Mouse (Mus musculus) spleen, postnatal 14 days (tissue): ENCODE measurements around the gene Dffa.
"Not testable (repeated sequence)": the region's sequence is repeated elsewhere in the genome, so short reads cannot be mapped to it uniquely, and the experiment has no call there.

Experiments
- DNase-seq, 2 experiments: peaks; one replicate each; pipeline ENCODE4 v3.0.0; 2021 to 2022; ENCODE audit warnings: low spot score in 2 of 2

Gene Dffa

DNA sequence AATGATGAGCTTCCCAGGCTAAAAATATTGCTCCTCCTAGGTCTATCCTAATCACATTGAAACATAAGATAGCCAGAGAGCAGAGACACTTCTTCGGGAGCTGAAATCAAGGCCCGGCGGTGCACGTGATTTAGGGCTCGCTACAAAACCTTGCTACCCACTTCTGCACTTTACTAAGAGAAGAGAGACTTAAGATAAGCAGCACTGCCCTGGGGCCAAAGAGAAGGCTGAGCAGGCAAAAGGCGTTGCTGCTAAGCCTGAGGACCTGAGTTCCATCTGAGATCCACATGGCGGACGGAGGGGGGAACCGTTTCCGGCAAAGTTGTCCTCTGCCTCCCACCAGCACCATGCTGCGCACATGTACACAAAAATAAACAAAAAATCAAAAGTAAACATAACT, 5.4 kb upstream of the Dffa start:
- DNase-seq: no peak

- DNase-seq: peak; percentile 74 to 82
Measured at GRCm38 (mm10) chr4:149099369-149100017, 4.5 kb upstream of the Dffa start, which contains the start of gene Pex14. Gene Pex14, minus strand, starts transcription at chr4:149099876.

DNA sequence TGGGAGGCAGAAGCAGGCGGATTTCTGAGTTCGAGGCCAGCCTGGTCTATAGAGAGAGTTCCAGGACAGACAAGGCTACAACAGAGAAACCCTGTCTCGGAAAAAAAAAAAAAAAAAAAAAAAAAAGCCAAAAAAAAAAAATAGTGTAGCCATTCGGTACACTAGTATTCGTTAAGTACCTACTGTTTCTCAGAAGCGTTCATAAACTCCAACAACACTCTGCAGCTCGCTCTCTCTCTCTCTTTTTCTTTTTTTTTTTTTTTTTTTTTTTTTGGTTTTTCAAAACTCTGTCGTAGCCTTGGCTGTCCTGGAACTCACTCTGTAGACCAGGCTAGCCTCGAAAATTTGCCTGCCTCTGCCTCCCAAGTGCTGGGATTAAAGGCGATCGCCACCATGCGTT, 3.5 kb upstream of the Dffa start:
- DNase-seq: not testable (repeated sequence)

GRCm38 (mm10) chr4:149101456-149101855, 2.5 kb upstream of the Dffa start:
- DNase-seq: no peak

- DNase-seq: not testable (repeated sequence)
Measured at GRCm38 (mm10) chr4:149119978-149120562, 16.1 kb downstream of the Dffa start.

DNA sequence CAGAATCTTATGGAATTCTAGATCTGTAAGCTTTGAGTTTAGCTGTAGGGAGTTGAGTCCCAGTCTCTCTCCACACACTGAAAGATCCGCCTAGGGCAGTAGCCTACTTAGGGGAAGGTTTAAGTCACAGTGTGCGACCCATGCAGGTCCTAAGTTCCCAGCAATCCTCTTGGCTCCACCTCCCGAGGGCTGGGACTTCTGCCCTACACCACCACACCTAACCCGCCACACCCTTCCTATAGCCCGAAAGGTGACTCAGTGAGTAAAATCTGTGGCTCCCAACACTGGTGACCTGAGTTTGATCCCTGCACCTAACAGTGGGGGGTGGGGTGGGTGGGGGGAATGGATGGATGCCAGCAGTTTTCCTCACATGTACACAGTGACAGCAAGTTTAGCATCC, 19.5 kb downstream of the Dffa start:
- DNase-seq: no peak

DNA sequence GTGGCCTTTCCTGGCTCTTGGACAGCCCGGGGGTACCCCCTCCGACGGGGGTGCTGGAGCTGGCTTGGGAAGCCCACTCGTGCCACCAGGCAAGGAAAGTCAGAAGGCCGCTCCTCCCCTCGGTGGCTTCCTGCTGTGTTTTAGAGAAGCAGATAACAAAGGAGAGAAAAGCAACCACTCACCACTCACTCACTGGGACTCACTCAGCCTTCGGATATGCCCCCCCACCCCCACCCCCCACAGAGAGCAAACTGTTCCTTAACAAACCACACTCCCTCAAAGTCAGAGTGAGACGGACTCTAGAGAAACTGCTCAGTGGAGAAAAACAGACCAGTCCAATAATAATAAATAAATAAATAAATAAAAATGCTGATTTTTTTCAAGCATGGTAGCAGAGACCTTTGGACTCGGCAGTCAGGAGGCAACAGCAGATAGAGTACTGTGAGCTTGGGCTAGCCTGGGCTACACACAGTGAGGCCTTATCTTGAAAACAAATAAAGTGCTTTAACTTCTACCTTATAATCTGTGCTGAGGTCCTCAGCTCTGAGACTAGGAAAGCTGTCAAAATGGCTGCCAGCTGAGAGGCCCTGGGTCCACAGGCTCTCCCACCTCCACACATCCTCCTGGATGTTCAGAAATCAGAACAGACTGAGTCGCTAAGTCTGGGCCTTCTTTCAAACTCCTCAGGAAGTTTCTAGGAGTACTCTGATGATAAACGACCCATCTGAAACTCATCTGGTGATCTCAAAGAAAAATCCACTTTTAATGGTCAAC, 21.6 kb downstream of the Dffa start:
- DNase-seq: no peak

DNA sequence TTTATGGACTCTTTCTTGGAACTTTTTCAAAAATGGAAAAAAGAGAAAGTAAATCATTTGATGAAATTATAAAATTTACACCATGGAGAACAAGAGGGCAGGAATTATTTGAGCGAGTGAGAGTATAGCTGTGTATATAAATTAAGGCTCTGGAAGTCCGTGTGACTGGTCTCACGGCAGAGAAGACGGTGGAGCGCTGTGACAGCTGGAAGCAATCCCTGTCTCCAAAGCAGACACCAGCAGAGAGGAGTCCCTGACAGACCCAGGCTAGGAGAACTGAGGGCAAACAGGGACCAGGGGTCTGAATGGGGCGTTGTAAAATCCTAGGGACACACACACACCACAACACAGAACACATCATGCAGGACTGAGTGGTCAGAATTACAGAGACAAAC, 22.2 kb downstream of the Dffa start:
- no peak for DNase-seq

GRCm38 (mm10) chr4:149126663-149127062, 22.7 kb downstream of the Dffa start, which contains the start of gene Cort:
Gene Cort, minus strand, starts transcription at chr4:149126763.
- DNase-seq: no peak

- DNase-seq: no peak
Measured at GRCm38 (mm10) chr4:149128467-149128866, 24.5 kb downstream of the Dffa start.

DNA sequence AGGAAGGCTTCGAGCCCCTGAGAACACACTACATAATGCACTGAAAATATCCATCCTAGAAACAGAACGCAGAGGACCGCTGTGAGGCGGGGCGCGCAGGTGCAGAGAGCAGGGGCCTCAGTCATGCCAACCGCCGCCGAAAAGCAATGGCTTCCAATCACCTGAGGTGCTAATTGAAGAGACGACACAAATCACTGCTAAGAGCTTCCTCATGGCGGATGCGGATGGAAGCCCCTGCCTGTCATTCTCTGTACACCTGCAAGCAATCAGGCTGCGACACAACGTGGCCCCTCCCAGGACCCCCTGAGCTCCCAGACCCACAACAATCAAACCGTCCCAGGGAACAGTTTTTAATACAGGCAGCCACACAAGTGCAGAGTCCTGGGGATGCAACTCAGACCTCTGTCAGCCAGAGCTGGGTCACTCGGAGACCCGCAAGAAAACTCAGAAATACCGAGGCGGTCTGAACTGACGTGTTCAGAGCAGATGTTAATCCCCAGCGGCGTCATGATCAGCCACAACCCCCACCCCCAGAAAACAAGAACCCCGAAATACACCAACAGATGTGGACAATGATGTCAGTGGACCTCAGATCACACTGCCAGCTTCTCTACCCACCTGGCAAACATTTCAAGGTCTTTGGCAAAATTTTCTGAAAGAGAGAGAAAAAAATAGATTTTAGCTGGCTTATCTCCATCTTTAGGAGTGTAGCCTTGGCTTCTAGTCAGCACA, 27.2 kb downstream of the Dffa start:
- DNase-seq: no peak

DNA sequence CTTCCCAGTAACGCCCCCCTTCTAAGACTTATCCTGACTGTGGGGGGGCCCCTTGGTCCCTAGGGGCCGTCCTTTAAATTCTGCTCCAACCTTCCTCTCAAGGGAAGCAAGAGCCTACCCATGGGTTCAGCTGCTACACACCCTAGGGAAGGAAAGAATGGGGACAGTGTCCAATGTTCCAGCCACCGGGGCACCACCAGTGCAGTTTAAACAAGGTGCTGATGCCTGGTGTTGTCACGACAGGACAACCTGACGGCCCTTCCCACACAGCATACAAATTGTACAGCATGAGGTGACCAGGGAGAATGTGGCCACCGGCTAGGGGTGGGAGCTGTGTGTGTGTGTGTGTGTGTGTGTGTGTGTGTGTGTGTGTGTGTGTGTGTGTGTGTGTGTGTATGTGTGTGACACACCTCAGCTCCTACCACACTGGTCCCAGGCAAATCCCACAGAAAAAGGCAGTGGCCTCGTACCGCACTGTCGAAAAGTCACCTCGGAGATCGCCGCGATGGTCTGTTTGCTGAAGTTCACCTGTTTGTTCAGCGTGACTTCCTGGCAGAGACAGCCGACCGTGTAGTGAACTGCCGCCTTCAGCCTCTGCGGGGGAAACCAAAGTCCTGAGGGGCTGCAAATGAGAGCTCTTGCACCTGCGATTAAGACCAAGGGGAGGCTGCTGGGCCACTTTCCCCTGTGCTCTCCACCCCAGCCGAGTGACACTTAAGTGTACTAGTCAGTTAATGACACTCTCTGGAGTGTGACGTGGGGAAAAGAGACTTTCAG, 28.0 kb downstream of the Dffa start:
- peak; percentile 31 to 32 for DNase-seq

DNA sequence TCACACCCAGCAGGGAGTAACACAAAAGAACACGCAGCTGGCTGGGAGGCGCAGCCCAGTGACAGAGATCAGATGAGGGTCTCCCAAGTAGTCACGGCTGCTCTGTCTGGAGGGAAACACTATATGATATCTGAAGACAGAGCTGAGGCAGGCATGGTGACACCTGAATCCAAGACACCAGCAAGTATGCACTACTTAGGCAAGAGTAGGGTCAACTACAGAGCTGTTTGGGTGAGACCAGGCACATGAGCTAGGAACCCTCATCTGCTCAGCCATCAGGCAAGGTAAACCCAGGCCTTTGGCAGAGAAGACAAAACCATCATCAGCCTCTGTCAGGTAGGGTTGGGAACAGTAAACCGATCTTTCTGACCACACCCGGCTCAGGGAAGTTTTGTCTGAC, 29.4 kb downstream of the Dffa start:
- DNase-seq: no peak

DNA sequence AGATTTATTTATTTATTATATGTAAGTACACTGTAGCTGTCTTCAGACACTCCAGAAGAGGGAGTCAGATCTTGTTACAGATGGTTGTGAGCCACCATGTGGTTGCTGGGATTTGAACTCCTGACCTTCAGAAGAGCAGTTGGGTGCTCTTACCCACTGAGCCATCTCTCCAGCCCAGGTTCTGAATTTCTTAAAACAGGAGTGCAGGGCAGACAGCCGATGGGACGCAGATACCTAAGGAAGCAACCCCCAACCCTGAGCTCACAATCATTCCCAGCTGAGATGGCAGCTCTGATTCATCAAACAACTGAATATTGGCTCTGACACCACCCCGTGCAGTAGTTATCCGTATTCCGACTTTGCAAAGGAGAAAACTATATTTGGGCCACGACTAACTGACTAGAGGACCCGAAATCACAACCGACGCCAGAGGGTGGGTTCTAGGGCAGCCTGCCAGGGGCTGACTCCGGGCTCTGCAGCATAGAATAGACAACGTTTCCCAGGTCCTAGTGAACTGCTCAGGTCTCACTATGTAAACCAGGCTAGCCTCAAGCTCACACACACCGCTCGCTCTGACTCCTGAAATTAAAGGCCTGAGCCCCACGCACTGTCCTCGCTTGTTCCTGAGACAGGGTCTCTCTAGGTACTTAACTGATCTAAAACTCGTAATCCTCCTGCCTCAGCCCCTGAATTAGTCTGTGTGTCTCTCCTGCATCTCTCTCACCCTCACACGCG, 32.3 kb downstream of the Dffa start:
- no peak for DNase-seq

DNA sequence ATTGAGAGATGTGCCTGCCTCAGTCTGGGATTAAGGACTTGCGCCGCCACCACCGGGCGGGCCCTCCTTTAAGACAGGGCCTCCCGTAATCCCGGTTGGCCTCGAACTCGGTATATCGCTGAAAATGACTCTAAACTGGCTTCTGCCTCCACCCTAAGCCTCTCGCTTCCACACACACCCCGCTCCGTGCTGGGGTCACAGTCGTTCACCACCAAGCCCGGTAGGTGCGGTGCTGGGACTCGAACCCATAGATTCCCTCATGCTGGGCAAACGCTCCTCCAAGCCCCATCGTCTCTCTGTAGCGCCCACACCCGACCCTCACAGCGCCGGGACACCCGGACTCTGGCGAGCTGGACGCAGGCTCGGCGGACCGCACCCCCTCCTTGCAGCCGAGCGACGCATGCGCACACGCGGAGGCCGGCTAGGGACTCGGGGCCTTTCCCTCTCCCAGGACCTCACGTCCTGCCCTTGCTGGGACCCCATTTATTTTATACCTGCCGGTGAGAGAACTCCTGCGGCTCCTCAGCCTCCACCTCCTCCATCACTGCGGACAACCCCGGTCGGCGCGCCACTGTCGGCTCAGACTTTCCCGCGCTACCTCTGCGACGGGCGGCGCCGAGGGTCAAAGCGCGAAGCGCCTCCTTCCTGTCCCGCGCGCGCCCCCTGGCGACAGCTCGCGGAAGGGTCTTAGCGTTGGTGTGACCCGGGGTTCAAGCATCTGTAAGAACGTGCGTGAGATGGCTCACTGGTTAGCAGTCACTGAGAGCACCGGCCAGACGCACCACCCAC, 33.2 kb downstream of the Dffa start, which contains the start of gene Cenps:
TSS of gene Cenps (minus strand) at position 648 of the 789 bp plus-strand sequence.
- DNase-seq: peak; percentile 81 to 91

DNA sequence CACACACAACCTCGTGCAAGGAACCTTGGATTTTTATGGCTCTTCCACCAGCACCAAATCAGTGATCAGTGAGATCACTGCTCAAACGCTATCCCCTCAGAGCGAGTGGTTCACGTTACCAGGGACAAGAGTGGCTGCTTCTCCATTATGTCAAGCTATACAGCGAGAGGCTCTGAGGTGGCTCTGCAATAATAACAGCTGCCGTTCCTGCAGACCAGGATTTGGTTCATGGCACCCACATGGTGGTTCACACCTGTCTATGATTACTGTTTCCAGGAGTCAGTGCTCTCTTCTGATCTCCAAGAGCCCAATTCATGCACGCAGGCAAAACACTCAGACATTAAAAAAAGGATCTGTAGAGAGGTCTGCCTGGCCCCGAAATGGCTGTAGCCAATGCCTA, 34.6 kb downstream of the Dffa start:
- DNase-seq: no peak

DNA sequence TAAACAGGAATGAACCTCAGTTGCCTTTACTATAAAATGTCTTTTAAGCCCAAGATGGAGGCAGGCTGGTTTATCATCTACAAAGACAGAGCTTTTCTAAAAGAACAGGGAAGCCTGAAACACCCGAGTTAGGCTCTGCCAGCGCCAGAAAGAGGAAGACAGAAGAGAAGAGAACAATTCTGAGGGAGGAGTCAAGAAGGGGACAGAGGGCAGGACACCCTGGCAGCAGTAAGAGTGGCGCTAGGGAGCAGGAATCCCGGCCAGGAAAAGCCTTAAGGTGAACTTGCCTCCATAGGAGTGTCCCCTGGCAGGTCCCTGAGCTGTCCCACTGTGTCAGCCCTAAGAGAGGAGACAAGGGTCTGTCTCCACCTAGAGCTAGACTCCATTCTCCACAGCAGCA, 39.6 kb downstream of the Dffa start:
- DNase-seq: no peak

GRCm38 (mm10) chr4:149144459-149144858, 40.5 kb downstream of the Dffa start:
- peak; percentile 52 to 69 for DNase-seq

DNA sequence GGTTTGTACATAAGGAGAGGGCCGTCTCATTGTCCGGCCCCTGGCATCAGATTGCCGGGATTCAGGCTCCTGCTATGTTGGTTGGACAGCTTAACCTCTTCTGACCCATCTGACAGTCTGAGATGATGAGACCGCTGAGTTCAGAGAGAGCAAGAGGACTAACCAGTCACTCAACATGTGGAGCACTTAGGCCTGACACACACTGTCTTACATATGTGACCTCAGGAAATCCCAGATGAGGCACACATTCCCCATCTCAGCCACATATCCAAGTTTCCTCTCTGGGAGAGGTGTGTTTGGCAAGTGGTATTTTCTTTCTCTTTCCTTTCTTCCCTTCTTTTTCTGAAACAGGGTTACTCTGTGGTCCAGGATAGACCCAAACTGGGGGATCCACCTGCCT, 41.2 kb downstream of the Dffa start:
- no peak for DNase-seq

- DNase-seq: no peak
Measured at GRCm38 (mm10) chr4:149147528-149147927, 43.6 kb downstream of the Dffa start.
